Mouse (Mus musculus) lung, adult 2 months (tissue): ENCODE results near the gene Cacna1e.

Experiments
- CTCF ChIP-seq: fragments of 200-500 bp; IDR thresholded peaks from 2 replicates; pipeline ENCODE4 v1.5.1; 2011; ENCODE audit warnings: mild to moderate bottlenecking, low read length, control low read depth; ENCODE audit not compliant: insufficient read depth
- POLR2A ChIP-seq: fragments of 200-500 bp; IDR thresholded peaks from 2 replicates; pipeline ENCODE4 v1.6.1; 2011; ENCODE audit warnings: low read depth, mild to moderate bottlenecking, control low read depth, low read length, borderline replicate concordance; ENCODE audit errors: extremely low read depth

GRCm38 (mm10) chr1:154707584-154708290 lies 176.6 kb downstream of the Cacna1e start:
- no peak for TF ChIP-seq CTCF
- TF ChIP-seq POLR2A: no peak
